Comparison of ENCODE assay signal across 10 mouse cellular contexts in the genomic region with DNA sequence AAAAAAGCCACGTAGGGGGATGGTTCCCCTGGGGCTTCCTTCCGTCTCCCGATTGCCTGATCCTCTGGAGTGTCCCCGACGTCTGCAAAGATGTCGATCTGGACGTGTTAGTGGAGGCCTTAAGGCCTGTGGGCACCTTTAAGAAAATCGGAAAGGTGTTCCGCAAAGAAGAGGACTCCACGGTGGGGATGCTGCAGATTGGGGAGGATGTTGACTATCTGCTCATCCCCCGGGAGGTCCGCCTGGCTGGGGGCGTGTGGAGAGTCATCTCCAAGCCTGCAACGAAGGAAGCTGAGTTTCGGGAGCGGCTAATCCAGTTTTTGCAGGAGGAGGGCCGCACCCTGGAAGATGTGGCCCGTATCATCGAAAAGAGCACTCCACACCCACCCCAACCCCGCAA. TPM values are rescaled to one million over a fixed set of nuclear protein-coding genes. Genes with fewer than 3 reads are reported as not detected.
A peak's percentile ranks its signal among the peaks of the same experiment; 100 is the strongest.
DNase-seq lines count a peak whose midpoint lies in the region; ATAC-seq and TF ChIP-seq lines count a peak whose summit lies in the region.
"Had no signal": no experiment of that assay in that cellular context is flagged by ENCODE, and none has a peak within 500 bp of the region (broad histone marks: within the 10 kb centered on the region; RNA-seq: fewer than 3 reads in every experiment).

No protein-coding gene starts in this region.

- H3K27ac ChIP-seq in kidney, adult 2 months (ENCODE audit: insufficient read depth, low read depth, low read length): no peak overlapping the region
- no peak overlapping the region for H3K27ac ChIP-seq in cortical plate, adult 2 months (ENCODE audit: insufficient read depth, low read length)
- H3K27ac ChIP-seq in hindbrain, embryonic 11.5 days (ENCODE audit: low read depth, low read length): no peak overlapping the region
- H3K27ac ChIP-seq in midbrain, embryonic 10.5 days (replicated peaks): peak overlapping the region; percentile 94

- WGBS in kidney, adult 2 months: 13% methylated on average over 20 of the region's 20 CpGs
- 12% methylated on average over 20 of the region's 20 CpGs for WGBS in hindbrain, embryonic 11.5 days
- WGBS in midbrain, embryonic 10.5 days: 9% methylated on average over 20 of the region's 20 CpGs

- H3K4me2 ChIP-seq in hindbrain, embryonic 11.5 days (replicated peaks; ENCODE audit: low read depth, low read length): peak overlapping the region; percentile 49

- no peaks in the 10 kb centered on the region for H3K27me3 ChIP-seq in kidney, adult 2 months (replicated peaks; ENCODE audit: control insufficient read depth, insufficient read depth, low read length)
- no peaks in the 10 kb centered on the region for H3K27me3 ChIP-seq in hindbrain, embryonic 11.5 days (ENCODE audit: control insufficient read depth, insufficient read depth, low read length)
- H3K27me3 ChIP-seq in midbrain, embryonic 10.5 days (ENCODE audit: low read depth, poor library complexity, severe bottlenecking): no peaks in the 10 kb centered on the region

- H3K4me3 ChIP-seq in kidney, adult 2 months (ENCODE audit: insufficient read depth, low read depth, low read length): peak overlapping the region; percentile 50
- peak overlapping the region; percentile 28; the same call in 1 of the 2 replicates for H3K4me3 ChIP-seq in cortical plate, adult 2 months (ENCODE audit: insufficient read depth, low read length)
- H3K4me3 ChIP-seq in hindbrain, embryonic 11.5 days (ENCODE audit: low read depth, low read length): peak overlapping the region; percentile 44
- peak overlapping the region; percentile 72 for H3K4me3 ChIP-seq in midbrain, embryonic 10.5 days

- no peaks in the 10 kb centered on the region for H3K36me3 ChIP-seq in kidney, adult 2 months (ENCODE audit: control insufficient read depth, insufficient read depth, low read length)
- H3K36me3 ChIP-seq in hindbrain, embryonic 11.5 days (ENCODE audit: control insufficient read depth, insufficient read depth, low read length): no peaks in the 10 kb centered on the region
- H3K36me3 ChIP-seq in midbrain, embryonic 10.5 days: peaks cover 43% of the 10 kb centered on the region

- peak overlapping the region; percentile 34 for H3K9ac ChIP-seq in hindbrain, embryonic 11.5 days (ENCODE audit: low read depth, low read length)

- H3K9me3 ChIP-seq in hindbrain, embryonic 11.5 days (ENCODE audit: control insufficient read depth, low read length): no peaks in the 10 kb centered on the region
- H3K9me3 ChIP-seq in midbrain, embryonic 10.5 days (replicated peaks): peaks cover 7% of the 10 kb centered on the region; the same call in 1 of the 2 replicates

- H3K4me1 ChIP-seq in kidney, adult 2 months (ENCODE audit: control insufficient read depth, insufficient read depth, low read length): no peaks in the 10 kb centered on the region
- H3K4me1 ChIP-seq in cortical plate, adult 2 months (ENCODE audit: control insufficient read depth, insufficient read depth, low read length): no peaks in the 10 kb centered on the region
- H3K4me1 ChIP-seq in hindbrain, embryonic 11.5 days (replicated peaks; ENCODE audit: control insufficient read depth, insufficient read depth, low read length): peaks cover 8% of the 10 kb centered on the region; the same call in 1 of the 2 replicates
- H3K4me1 ChIP-seq in midbrain, embryonic 10.5 days: peaks cover 80% of the 10 kb centered on the region

- no peak for DNase-seq in kidney, adult 2 months
- no peak for DNase-seq in kidney, postnatal 36 days
- no peak for DNase-seq in hindbrain, embryonic 11.5 days (ENCODE audit: low spot score)
- peak; percentile 31 for DNase-seq in midbrain, embryonic 10.5 days (ENCODE audit: low spot score)
- DNase-seq in cerebellum, postnatal 36 days: no peak
- DNase-seq in adrenal gland, adult 18-20 months (ENCODE audit: low spot score in 2 of 2): no peak
- DNase-seq in urinary bladder, postnatal 14 days (ENCODE audit: low spot score): no peak

- TF ChIP-seq POLR2A in kidney, adult 2 months (IDR thresholded peaks at IDR 0.05; ENCODE audit: low read depth, low read length): no peak
- TF ChIP-seq POLR2A in cortical plate, adult 2 months (IDR thresholded peaks at IDR 0.05; ENCODE audit: extremely low read depth, insufficient read depth, low read length): no peak

- ATAC-seq in hindbrain, embryonic 11.5 days (ENCODE audit: low FRiP score): no peak

- no peak for TF ChIP-seq CTCF in kidney, adult 2 months (conservative IDR thresholded peaks at IDR 0.05; ENCODE audit: insufficient read depth, insufficient read length, low read depth, low read length)
- no peak for TF ChIP-seq CTCF in cortical plate, adult 2 months (IDR thresholded peaks at IDR 0.05; ENCODE audit: extremely low read depth, insufficient read depth, low read length)

RNA-seq across cellular contexts. Expression of a gene that starts 1.9 kb away (rescaled TPM):
- 0.81 and 1.0 TPM in 2 replicates for polyA plus RNA-seq in kidney, adult 2 months (2012; rRNA removed)
- 1.8 and 1.9 TPM in 2 replicates for polyA plus RNA-seq in cortical plate, adult 2 months (2012; rRNA removed)
- polyA plus RNA-seq in hindbrain, embryonic 11.5 days (2014; fragmentation: Nextera tagmentation; extraction: Ambion mirVana): 6.2 and 11.0 TPM in 2 replicates
- 8.7 and 9.0 TPM in 2 replicates for polyA plus RNA-seq in midbrain, embryonic 10.5 days (2016; fragmentation: Nextera tagmentation; extraction: Ambion mirVana)
- total RNA-seq in adrenal gland, adult 18-20 months (2021): 10 to 100 TPM; 18.3 TPM

RNA-seq across cellular contexts. Expression of a gene that starts 11.5 kb away (rescaled TPM):
- 0.08 TPM in 1 of 2 replicates, not detected in the other for polyA plus RNA-seq in kidney, adult 2 months (2012; rRNA removed)
- polyA plus RNA-seq in cortical plate, adult 2 months (2012; rRNA removed): 38.9 and 42.5 TPM in 2 replicates
- 1.5 and 1.7 TPM in 2 replicates for polyA plus RNA-seq in hindbrain, embryonic 11.5 days (2014; fragmentation: Nextera tagmentation; extraction: Ambion mirVana)
- 1.3 TPM in 2 replicates for polyA plus RNA-seq in midbrain, embryonic 10.5 days (2016; fragmentation: Nextera tagmentation; extraction: Ambion mirVana)
- total RNA-seq in adrenal gland, adult 18-20 months (2021): 1 to 10 TPM; 1.6 to 2.0 TPM
- polyA plus RNA-seq: urinary bladder, adult 2 months had no signal

RNA-seq across cellular contexts. Expression of a gene that starts 33.3 kb away (rescaled TPM):
- polyA plus RNA-seq in kidney, adult 2 months (2012; rRNA removed): 199 and 226 TPM in 2 replicates
- polyA plus RNA-seq in cortical plate, adult 2 months (2012; rRNA removed): 263 and 268 TPM in 2 replicates
- polyA plus RNA-seq in hindbrain, embryonic 11.5 days (2014; fragmentation: Nextera tagmentation; extraction: Ambion mirVana): 96.9 and 97.3 TPM in 2 replicates
- 135 and 142 TPM in 2 replicates for polyA plus RNA-seq in midbrain, embryonic 10.5 days (2016; fragmentation: Nextera tagmentation; extraction: Ambion mirVana)
- total RNA-seq in adrenal gland, adult 18-20 months (2021): 10 to 100 TPM; 88.9 to 95.2 TPM

RNA-seq across cellular contexts. Expression of a gene that starts 34.9 kb away (rescaled TPM):
- polyA plus RNA-seq in kidney, adult 2 months (2012; rRNA removed): 0.01 and 0.06 TPM in 2 replicates
- 60.2 and 64.8 TPM in 2 replicates for polyA plus RNA-seq in cortical plate, adult 2 months (2012; rRNA removed)
- polyA plus RNA-seq in hindbrain, embryonic 11.5 days (2014; fragmentation: Nextera tagmentation; extraction: Ambion mirVana): 17.6 and 19.5 TPM in 2 replicates
- polyA plus RNA-seq in midbrain, embryonic 10.5 days (2016; fragmentation: Nextera tagmentation; extraction: Ambion mirVana): 9.8 and 17.4 TPM in 2 replicates
- 1 to 10 TPM; 3.5 to 4.0 TPM for total RNA-seq in adrenal gland, adult 18-20 months (2021)
- total RNA-seq: hematopoietic stem cell, adult 5-6 weeks had no signal

RNA-seq across cellular contexts. Expression of a gene that starts 49.9 kb away (rescaled TPM):
- polyA plus RNA-seq in kidney, adult 2 months (2012; rRNA removed): 3.6 and 4.0 TPM in 2 replicates
- 89.8 and 103 TPM in 2 replicates for polyA plus RNA-seq in cortical plate, adult 2 months (2012; rRNA removed)
- 7.8 and 11.0 TPM in 2 replicates for polyA plus RNA-seq in hindbrain, embryonic 11.5 days (2014; fragmentation: Nextera tagmentation; extraction: Ambion mirVana)
- polyA plus RNA-seq in midbrain, embryonic 10.5 days (2016; fragmentation: Nextera tagmentation; extraction: Ambion mirVana): 4.1 and 11.7 TPM in 2 replicates
- total RNA-seq in adrenal gland, adult 18-20 months (2021): 10 to 100 TPM; 24.4 to 33.3 TPM
- total RNA-seq: hematopoietic stem cell, adult 5-6 weeks had no signal

Comparison
In these comparisons a context has a peak if more than half of its experiments do, and no peak if none do; other contexts are left out.
1. RNA of a gene that starts 11.5 kb away (polyA plus RNA-seq): 38.9 to 42.5 TPM in cortical plate, adult 2 months; 1.5 to 1.7 TPM in hindbrain, embryonic 11.5 days, 1.3 TPM in midbrain, embryonic 10.5 days and 0.08 TPM in kidney, adult 2 months; every median in the first group is over 10 times any median in the second.
2. Peak in every context shown above with its lines, with median percentiles within 50 percentile points of each other: H3K4me3 ChIP-seq.